Mouse (Mus musculus) left cerebral cortex, postnatal 10 days (tissue): ENCODE data around the gene Ube2l6. TPM values are rescaled to one million over a fixed set of nuclear protein-coding genes. Genes with fewer than 3 reads are reported as not detected.

Source experiments
- DNase-seq, 2 experiments: peaks; one replicate each; pipeline ENCODE4 v3.0.0; 2021 to 2022; ENCODE audit warnings: low spot score in 2 of 2, mixed read lengths in 1 of 2; ENCODE audit errors: extremely low spot score in 1 of 2
- intact Hi-C: fragments of 180-260 bp; cut with DNase I; formaldehyde crosslinking; loops from one replicate; pipeline ENCODE4 v1.15.1; 2025
- total RNA-seq, 2 experiments: library from RNA; stranded (reverse); gene quantifications; 2 replicates each; pipeline ENCODE4 v1.2.3; 2021

The Ube2l6 gene
- total RNA-seq, 2 experiments from 2014 or later: 6.5 to 6.8 TPM

DNA sequence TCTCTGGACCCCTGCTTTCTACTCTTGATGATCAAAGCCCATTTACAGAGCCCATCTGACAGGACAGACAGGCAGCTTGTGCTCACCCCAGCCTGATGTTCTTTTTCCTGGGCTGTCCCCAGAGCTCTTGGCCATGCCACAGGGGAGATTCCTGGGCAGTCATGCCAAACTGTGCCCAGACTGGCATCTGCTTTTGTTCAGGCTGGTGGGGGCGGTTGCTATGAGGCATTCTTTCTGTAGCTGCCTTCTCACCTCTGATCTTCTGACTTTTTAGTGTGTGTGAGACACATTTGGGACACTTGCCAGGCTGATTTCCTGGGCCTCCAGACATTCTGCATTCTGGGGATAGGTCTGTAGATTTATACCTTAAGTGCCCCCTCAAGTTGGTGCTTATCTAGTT lies 59.9 kb downstream of the Ube2l6 start:
- DNase-seq: no peak
- intact Hi-C loops: no loop called here

Other genes starting within 250 kb of the Ube2l6 start
- 10 to 100 TPM; 61.3 to 64.7 TPM for gene Ctnnd1, start 148.1 kb upstream of the Ube2l6 start, total RNA-seq
- gene Btbd18, start 139.7 kb upstream of the Ube2l6 start, total RNA-seq: not detected
- 10 to 100 TPM; 71.0 to 73.0 TPM for gene Selenoh, start 128.1 kb upstream of the Ube2l6 start, total RNA-seq
- 10 to 100 TPM in 1 of 2 experiments, 1 to 10 TPM in 1; 6.7 to 11.1 TPM for gene Gm28635, start 120.8 kb upstream of the Ube2l6 start, total RNA-seq
- 10 to 100 TPM; 36.1 to 36.8 TPM for gene Med19, start 120.4 kb upstream of the Ube2l6 start, total RNA-seq
- gene Tmx2, start 119.7 kb upstream of the Ube2l6 start, total RNA-seq: 100 to 1,000 TPM; 183 to 192 TPM
- 10 to 100 TPM; 37.0 to 38.4 TPM for gene Zdhhc5, start 83.6 kb upstream of the Ube2l6 start, total RNA-seq
- gene Clp1, start 71.5 kb upstream of the Ube2l6 start, total RNA-seq: 1 to 10 TPM; 8.0 to 8.3 TPM
- gene Ypel4, start 64.8 kb upstream of the Ube2l6 start, total RNA-seq: 10 to 100 TPM; 21.9 to 23.2 TPM
- 1 to 10 TPM; 3.0 to 3.6 TPM for gene Gm19426, start 55.2 kb upstream of the Ube2l6 start, total RNA-seq
- 1 to 10 TPM; 4.7 to 6.9 TPM for gene Serping1, start 23.4 kb upstream of the Ube2l6 start, total RNA-seq
- not detected for gene Smtnl1, start 23.8 kb downstream of the Ube2l6 start, total RNA-seq
- gene Timm10, start 28.2 kb downstream of the Ube2l6 start, total RNA-seq: 10 to 100 TPM; 62.8 to 66.7 TPM
- gene Slc43a1, start 40.0 kb downstream of the Ube2l6 start, total RNA-seq: under 1 TPM; 0.34 to 0.43 TPM
- gene Rtn4rl2, start 87.9 kb downstream of the Ube2l6 start, total RNA-seq: 10 to 100 TPM; 82.1 to 83.8 TPM
- gene Slc43a3, start 137.8 kb downstream of the Ube2l6 start, total RNA-seq: 1 to 10 TPM; 1.8 to 2.0 TPM
- gene Prg2, start 181.6 kb downstream of the Ube2l6 start, total RNA-seq: not detected
- gene Prg3, start 189.4 kb downstream of the Ube2l6 start, total RNA-seq: not detected
- 100 to 1,000 TPM; 101 to 105 TPM for gene Ssrp1, start 238.4 kb downstream of the Ube2l6 start, total RNA-seq
- gene P2rx3, start 238.6 kb downstream of the Ube2l6 start, total RNA-seq: 1 to 10 TPM; 1.9 to 2.2 TPM
- gene Tnks1bp1, start 249.2 kb downstream of the Ube2l6 start, total RNA-seq: 10 to 100 TPM; 77.8 to 88.7 TPM